Mouse (Mus musculus): ENCODE measurements around the gene Dnal1. TPM values are rescaled to one million over a fixed set of nuclear protein-coding genes. Genes with fewer than 3 reads are reported as not detected.

The Dnal1 gene
- total and polyA plus RNA-seq, 3 experiments = 1.3 to 1.7 TPM; not detected in 1

GRCm38 (mm10) chr12:84165631-84166373 lies 51.6 kb downstream of the Dnal1 start:
- Histone ChIP-seq H3K9me3 (replicated peaks; ENCODE audit: insufficient read depth, low read length) (no peaks in the 10 kb centered on the region), H3K79me2 (ENCODE audit: control insufficient read depth, insufficient read depth, low read length, poor library complexity) (peaks cover 35% of the 10 kb centered on the region), H3K36me3 (ENCODE audit: control insufficient read depth in 1 of 2, insufficient read depth in 2 of 2, low read length in 2 of 2) (peaks cover 0 to 18% of the 10 kb centered on the region in 2 experiments; a peak in 2 of 4 replicates), H3K4me3 (ENCODE audit: control insufficient read depth in 1 of 2, insufficient read depth in 1 of 2, low read depth in 2 of 2, low read length in 2 of 2) (no peak overlapping the region), H3K4me1 (ENCODE audit: control insufficient read depth in 1 of 2, insufficient read depth in 2 of 2, low read length in 2 of 2) (no peaks in the 10 kb centered on the region), H3K27ac (ENCODE audit: control insufficient read depth, low read depth, low read length) (no peak overlapping the region), H3K9ac (ENCODE audit: control insufficient read depth, low read depth, low read length, poor library complexity, severe bottlenecking) (no peak overlapping the region), H3K27me3 (ENCODE audit: control insufficient read depth in 1 of 2, insufficient read depth in 2 of 2, low read length in 2 of 2) (no peaks in the 10 kb centered on the region)
- no peak for TF ChIP-seq MEF2A (IDR thresholded peaks at IDR 0.05; ENCODE audit: extremely low read depth, insufficient replicate concordance, low read depth, low read length, poor library complexity, severe bottlenecking)
- no peak for TF ChIP-seq KAT2A (conservative IDR thresholded peaks at IDR 0.05; ENCODE audit: low read depth, low read length)
- TF ChIP-seq MXI1 (IDR thresholded peaks at IDR 0.05; ENCODE audit: low read depth, low read length) = no peak
- no peak for TF ChIP-seq HCFC1 (IDR thresholded peaks at IDR 0.05; ENCODE audit: low read depth, low read length)
- no peak for TF ChIP-seq ZNF384 (IDR thresholded peaks at IDR 0.05; ENCODE audit: low read depth, low read length)
- TF ChIP-seq GATA1 (IDR thresholded peaks at IDR 0.05; ENCODE audit: low read depth, low read length) = no peak
- no peak for TF ChIP-seq TAL1 (IDR thresholded peaks at IDR 0.05; ENCODE audit: low read length)
- TF ChIP-seq POLR2AphosphoS5 (IDR thresholded peaks at IDR 0.05; ENCODE audit: borderline replicate concordance, low read depth, low read length) = no peak
- no peak for TF ChIP-seq RAD21 (IDR thresholded peaks at IDR 0.05; ENCODE audit: low read depth, low read length)
- TF ChIP-seq MYC (IDR thresholded peaks at IDR 0.05; ENCODE audit: low read depth, low read length) = no peak
- TF ChIP-seq TCF12 (IDR thresholded peaks at IDR 0.05; ENCODE audit: low read depth, low read length) = no peak
- no peak for TF ChIP-seq GABPA (IDR thresholded peaks at IDR 0.05; ENCODE audit: low read depth, low read length)
- TF ChIP-seq CTCF (IDR thresholded peaks at IDR 0.05 in 2 of 3, conservative IDR thresholded peaks at IDR 0.05 in 1 of 3; ENCODE audit: control insufficient read depth in 1 of 3, insufficient read depth in 1 of 3, low read depth in 2 of 3, low read length in 3 of 3, poor library complexity in 1 of 3, severe bottlenecking in 1 of 3) = no peak
- TF ChIP-seq MYB (IDR thresholded peaks at IDR 0.05; ENCODE audit: low read depth, low read length) = no peak
- TF ChIP-seq E2F4 (IDR thresholded peaks at IDR 0.05; ENCODE audit: borderline replicate concordance, low read depth, low read length) = no peak
- TF ChIP-seq SMC3 (IDR thresholded peaks at IDR 0.05; ENCODE audit: low read depth, low read length) = no peak
- no peak for DNase-seq (ENCODE audit: low read depth, low spot score)

- no peak overlapping the region for H3K4me3 ChIP-seq (ENCODE audit: control insufficient read depth in 1 of 2, insufficient read depth in 1 of 2, low read depth in 2 of 2, low read length in 2 of 2)
- H3K36me3 ChIP-seq (ENCODE audit: control insufficient read depth in 1 of 2, insufficient read depth in 2 of 2, low read length in 2 of 2) = peaks cover 11 to 19% of the 10 kb centered on the region in 2 experiments
- TF ChIP-seq MAFK (IDR thresholded peaks at IDR 0.05; ENCODE audit: borderline replicate concordance, low read depth, low read length) = no peak
- no peak for TF ChIP-seq TCF12 (IDR thresholded peaks at IDR 0.05; ENCODE audit: low read depth, low read length)
- TF ChIP-seq RCOR1 (IDR thresholded peaks at IDR 0.05; ENCODE audit: low read depth, low read length) = no peak
- TF ChIP-seq CTCF (IDR thresholded peaks at IDR 0.05 in 2 of 3, conservative IDR thresholded peaks at IDR 0.05 in 1 of 3; ENCODE audit: control insufficient read depth in 1 of 3, insufficient read depth in 1 of 3, low read depth in 2 of 3, low read length in 3 of 3, poor library complexity in 1 of 3, severe bottlenecking in 1 of 3) = no peak
- no peak for TF ChIP-seq TAL1 (IDR thresholded peaks at IDR 0.05; ENCODE audit: low read length)
- TF ChIP-seq RAD21 (IDR thresholded peaks at IDR 0.05; ENCODE audit: low read depth, low read length) = no peak
- TF ChIP-seq HCFC1 (IDR thresholded peaks at IDR 0.05; ENCODE audit: low read depth, low read length) = no peak
- TF ChIP-seq MXI1 (IDR thresholded peaks at IDR 0.05; ENCODE audit: low read depth, low read length) = no peak
- TF ChIP-seq CHD2 (IDR thresholded peaks at IDR 0.05; ENCODE audit: low read length) = no peak
- no peak for TF ChIP-seq MAZ (IDR thresholded peaks at IDR 0.05; ENCODE audit: low read depth, low read length)
- no peak for TF ChIP-seq E2F4 (IDR thresholded peaks at IDR 0.05; ENCODE audit: borderline replicate concordance, low read depth, low read length)
- H3K9ac ChIP-seq (ENCODE audit: control insufficient read depth, low read depth, low read length, poor library complexity, severe bottlenecking) = no peak overlapping the region
- H3K9me3 ChIP-seq (replicated peaks; ENCODE audit: insufficient read depth, low read length) = no peaks in the 10 kb centered on the region
- H3K4me1 ChIP-seq (ENCODE audit: control insufficient read depth in 1 of 2, insufficient read depth in 2 of 2, low read length in 2 of 2) = peaks cover 6 to 12% of the 10 kb centered on the region in 2 experiments
- H3K79me2 ChIP-seq (ENCODE audit: control insufficient read depth, insufficient read depth, low read length, poor library complexity) = peaks cover 71% of the 10 kb centered on the region
- no peak for DNase-seq (ENCODE audit: low read depth, low spot score)
- H3K27ac ChIP-seq (ENCODE audit: control insufficient read depth, low read depth, low read length) = no peak overlapping the region
- no peaks in the 10 kb centered on the region for H3K27me3 ChIP-seq (ENCODE audit: control insufficient read depth in 1 of 2, insufficient read depth in 2 of 2, low read length in 2 of 2)
Observed at GRCm38 (mm10) chr12:84170610-84171009, 56.4 kb downstream of the Dnal1 start.
